Mouse (Mus musculus): ENCODE results near the gene Prr14. TPM values are rescaled to one million over a fixed set of nuclear protein-coding genes. Genes with fewer than 3 reads are reported as not detected.
"Not testable (repeated sequence)": the region's sequence is repeated elsewhere in the genome, so short reads cannot be mapped to it uniquely, and the experiment has no call there.

Gene Prr14
- polyA plus RNA-seq, 1 experiment from 2014 or later = 42.2 TPM

- WGBS = 88% methylated on average over 7 of the region's 7 CpGs
- Histone ChIP-seq H3K4me3 (no peak overlapping the region), H3K27me3 (ENCODE audit: insufficient read depth, poor library complexity, severe bottlenecking) (no peaks in the 10 kb centered on the region), H3K9me3 (no peaks in the 10 kb centered on the region), H3K27ac (no peak overlapping the region), H3K36me3 (peaks cover 71% of the 10 kb centered on the region), H3K4me1 (peaks cover 27% of the 10 kb centered on the region)
- DNase-seq (ENCODE audit: low spot score) = no peak
Measured at GRCm38 (mm10) chr7:127454905-127455304, 4.5 kb upstream of the Prr14 start.

GRCm38 (mm10) chr7:127458371-127459122, 864 bp upstream of the Prr14 start:
- not testable (repeated sequence) for H3K27me3 ChIP-seq (ENCODE audit: insufficient read depth, poor library complexity, severe bottlenecking); H3K4me3 ChIP-seq; H3K9me3 ChIP-seq; H3K27ac ChIP-seq; H3K4me1 ChIP-seq; DNase-seq (ENCODE audit: low spot score)
- peaks cover 75% of the 10 kb centered on the region for H3K36me3 ChIP-seq
- 86% methylated on average over 3 of the region's 3 CpGs for WGBS

GRCm38 (mm10) chr7:127465191-127465590, 5.8 kb downstream of the Prr14 start:
- Histone ChIP-seq H3K27me3 (ENCODE audit: insufficient read depth, poor library complexity, severe bottlenecking) (no peaks in the 10 kb centered on the region), H3K9me3 (no peaks in the 10 kb centered on the region), H3K36me3 (peaks cover 67% of the 10 kb centered on the region), H3K4me1 (no peaks in the 10 kb centered on the region), H3K4me3 (no peak overlapping the region), H3K27ac (no peak overlapping the region)
- WGBS = 88% methylated on average over 3 of the region's 3 CpGs
- no peak for DNase-seq (ENCODE audit: low spot score)

GRCm38 (mm10) chr7:127465670-127466069, 6.3 kb downstream of the Prr14 start:
- not testable (repeated sequence) for DNase-seq (ENCODE audit: low spot score); H3K27ac ChIP-seq; H3K9me3 ChIP-seq; H3K4me1 ChIP-seq; H3K27me3 ChIP-seq (ENCODE audit: insufficient read depth, poor library complexity, severe bottlenecking); H3K4me3 ChIP-seq
- WGBS = 89% methylated on average over 2 of the region's 2 CpGs
- peaks cover 62% of the 10 kb centered on the region for H3K36me3 ChIP-seq

GRCm38 (mm10) chr7:127466606-127467005, 7.2 kb downstream of the Prr14 start:
- DNase-seq (ENCODE audit: low spot score) = no peak
- Histone ChIP-seq H3K4me1 (no peaks in the 10 kb centered on the region), H3K27ac (no peak overlapping the region), H3K36me3 (peaks cover 54% of the 10 kb centered on the region), H3K27me3 (ENCODE audit: insufficient read depth, poor library complexity, severe bottlenecking) (no peaks in the 10 kb centered on the region), H3K4me3 (no peak overlapping the region), H3K9me3 (no peaks in the 10 kb centered on the region)
- 90% methylated on average over 4 of the region's 4 CpGs for WGBS

- H3K9me3 ChIP-seq = no peaks in the 10 kb centered on the region
- no peaks in the 10 kb centered on the region for H3K27me3 ChIP-seq (ENCODE audit: insufficient read depth, poor library complexity, severe bottlenecking)
- H3K36me3 ChIP-seq = peaks cover 53% of the 10 kb centered on the region
- H3K27ac ChIP-seq = peak overlapping the region; percentile 97
- H3K4me3 ChIP-seq = peak overlapping the region; percentile 92
- peaks cover 8% of the 10 kb centered on the region for H3K4me1 ChIP-seq
- 9% methylated on average over 10 of the region's 10 CpGs for WGBS
- peak; percentile 57 for DNase-seq (ENCODE audit: low spot score)
Measured at GRCm38 (mm10) chr7:127470011-127470715, 10.8 kb downstream of the Prr14 start.

GRCm38 (mm10) chr7:127470743-127471645, 11.6 kb downstream of the Prr14 start:
- Histone ChIP-seq H3K27ac (peak overlapping the region; percentile 97), H3K9me3 (no peaks in the 10 kb centered on the region), H3K4me1 (peaks cover 8% of the 10 kb centered on the region), H3K36me3 (peaks cover 54% of the 10 kb centered on the region), H3K27me3 (ENCODE audit: insufficient read depth, poor library complexity, severe bottlenecking) (no peaks in the 10 kb centered on the region), H3K4me3 (peak overlapping the region; percentile 92)
- DNase-seq (ENCODE audit: low spot score) = peak; percentile 98
- under 1% methylated on average over 46 of the region's 46 CpGs for WGBS

GRCm38 (mm10) chr7:127471646-127472010, 12.2 kb downstream of the Prr14 start:
- Histone ChIP-seq H3K27ac (peak overlapping the region; percentile 97), H3K36me3 (peaks cover 54% of the 10 kb centered on the region), H3K9me3 (no peaks in the 10 kb centered on the region), H3K27me3 (ENCODE audit: insufficient read depth, poor library complexity, severe bottlenecking) (no peaks in the 10 kb centered on the region), H3K4me3 (peak overlapping the region; percentile 92), H3K4me1 (peaks cover 8% of the 10 kb centered on the region)
- WGBS = 1% methylated on average over 22 of the region's 25 CpGs
- DNase-seq (ENCODE audit: low spot score) = no peak

- no peaks in the 10 kb centered on the region for H3K27me3 ChIP-seq (ENCODE audit: insufficient read depth, poor library complexity, severe bottlenecking)
- peak overlapping the region; percentile 97 for H3K27ac ChIP-seq
- peak overlapping the region; percentile 92 for H3K4me3 ChIP-seq
- DNase-seq (ENCODE audit: low spot score) = peak; percentile 81
- no peaks in the 10 kb centered on the region for H3K9me3 ChIP-seq
- 2% methylated on average over 7 of the region's 7 CpGs for WGBS
- H3K36me3 ChIP-seq = peaks cover 55% of the 10 kb centered on the region
- H3K4me1 ChIP-seq = peaks cover 11% of the 10 kb centered on the region
Measured at GRCm38 (mm10) chr7:127472060-127472459, 12.6 kb downstream of the Prr14 start.

GRCm38 (mm10) chr7:127473705-127474104, 14.3 kb downstream of the Prr14 start:
- H3K27ac ChIP-seq = no peak overlapping the region
- H3K36me3 ChIP-seq = peaks cover 42% of the 10 kb centered on the region
- H3K27me3 ChIP-seq (ENCODE audit: insufficient read depth, poor library complexity, severe bottlenecking) = no peaks in the 10 kb centered on the region
- 80% methylated on average over 5 of the region's 5 CpGs for WGBS
- DNase-seq (ENCODE audit: low spot score) = no peak
- no peak overlapping the region for H3K4me3 ChIP-seq
- no peaks in the 10 kb centered on the region for H3K9me3 ChIP-seq
- H3K4me1 ChIP-seq = peaks cover 15% of the 10 kb centered on the region

GRCm38 (mm10) chr7:127474378-127475070, 15.1 kb downstream of the Prr14 start:
- Histone ChIP-seq H3K27ac (no peak overlapping the region), H3K9me3 (no peaks in the 10 kb centered on the region), H3K36me3 (peaks cover 39% of the 10 kb centered on the region), H3K4me1 (peaks cover 18% of the 10 kb centered on the region), H3K27me3 (ENCODE audit: insufficient read depth, poor library complexity, severe bottlenecking) (no peaks in the 10 kb centered on the region), H3K4me3 (no peak overlapping the region)
- peak; percentile 58 for DNase-seq (ENCODE audit: low spot score)
- 84% methylated on average over 6 of the region's 6 CpGs for WGBS

GRCm38 (mm10) chr7:127475186-127475740, 15.9 kb downstream of the Prr14 start:
- no peaks in the 10 kb centered on the region for H3K27me3 ChIP-seq (ENCODE audit: insufficient read depth, poor library complexity, severe bottlenecking)
- peaks cover 39% of the 10 kb centered on the region for H3K36me3 ChIP-seq
- H3K4me1 ChIP-seq = peaks cover 25% of the 10 kb centered on the region
- H3K9me3 ChIP-seq = no peaks in the 10 kb centered on the region
- H3K27ac ChIP-seq = no peak overlapping the region
- no peak overlapping the region for H3K4me3 ChIP-seq
- DNase-seq (ENCODE audit: low spot score) = no peak
- 93% methylated on average over 11 of the region's 11 CpGs for WGBS
